Mouse (Mus musculus) liver, embryonic 16.5 days (tissue): ENCODE results near the gene Ahcyl2. TPM values are rescaled to one million over a fixed set of nuclear protein-coding genes. Genes with fewer than 3 reads are reported as not detected.

Experiments
- ATAC-seq: fragments of 200-750 bp; cut with Nextera tagmentation; 2 replicates; pipeline ENCODE4 v1.8.0; 2017; ENCODE audit warnings: low read depth, mild to moderate bottlenecking, moderate number of reproducible peaks, moderate library complexity
- H3K27ac ChIP-seq: fragments of 300-500 bp; sonication (generic); 2 replicates; pipeline ENCODE4 v1.5.1; 2014; ENCODE audit warnings: mild to moderate bottlenecking, low read length
- H3K27me3 ChIP-seq: fragments of 300-500 bp; sonication (generic); 2 replicates; pipeline ENCODE4 v1.6.1; 2014; ENCODE audit warnings: low read depth, low read length, mixed read lengths; ENCODE audit not compliant: control insufficient read depth, insufficient read depth
- H3K36me3 ChIP-seq: fragments of 300-500 bp; sonication (generic); 2 replicates; pipeline ENCODE4 v1.6.1; 2014; ENCODE audit warnings: mild to moderate bottlenecking; ENCODE audit not compliant: control insufficient read depth, insufficient read depth
- H3K4me1 ChIP-seq: fragments of 300-500 bp; sonication (generic); 2 replicates; pipeline ENCODE4 v1.6.1; 2014; ENCODE audit warnings: low read depth, low read length, mixed read lengths; ENCODE audit not compliant: control insufficient read depth
- H3K4me2 ChIP-seq: fragments of 300-500 bp; sonication (generic); 2 replicates; pipeline ENCODE4 v1.6.1; 2014; ENCODE audit warnings: low read depth, low read length, mixed read lengths
- H3K4me3 ChIP-seq: fragments of 300-500 bp; sonication (generic); 2 replicates; pipeline ENCODE4 v1.5.1; 2014; ENCODE audit warnings: low read depth, mild to moderate bottlenecking, low read length
- H3K9ac ChIP-seq: fragments of 300-500 bp; sonication (generic); 2 replicates; pipeline ENCODE4 v1.6.1; 2014; ENCODE audit warnings: low read depth, low read length
- H3K9me3 ChIP-seq: fragments of 300-500 bp; sonication (generic); replicated peaks from 2 replicates; pipeline ENCODE4 v1.6.1; 2016; ENCODE audit warnings: low read length; ENCODE audit not compliant: control insufficient read depth
- WGBS: fragments of 180-500 bp; shearing (Covaris S2); extraction: QIAGEN DNeasy Blood & Tissue Kit; methylation state at CpG from one replicate; pipeline ENCODE4 v1.1.7; 2014; ENCODE audit not compliant: insufficient replicate concordance; 5-methylcytosine and 5-hydroxymethylcytosine counted together
- polyA plus RNA-seq: library from polyadenylated mRNA; unstranded; fragments of >200 nt; fragmentation: Nextera tagmentation; extraction: Ambion mirVana; gene quantifications from 2 replicates; pipeline ENCODE4 v1.2.1, GENCODE M21; 2015

The Ahcyl2 gene
- polyA plus RNA-seq, 1 experiment from 2014 or later: 4.4 TPM

- Histone ChIP-seq H3K9ac (no peak overlapping the region), H3K27ac (no peak overlapping the region), H3K4me1 (no peaks in the 10 kb centered on the region), H3K9me3 (no peaks in the 10 kb centered on the region), H3K4me3 (no peak overlapping the region), H3K27me3 (no peaks in the 10 kb centered on the region), H3K4me2 (no peak overlapping the region), H3K36me3 (no peaks in the 10 kb centered on the region)
- no peak for ATAC-seq
- 73% methylated on average over 4 of the region's 4 CpGs for WGBS
These were observed 64.5 kb downstream of the Ahcyl2 start for GRCm38 (mm10) chr6:29832356-29832755.

- WGBS: 79% methylated on average over 4 of the region's 4 CpGs
These were observed 65.3 kb downstream of the Ahcyl2 start for GRCm38 (mm10) chr6:29833117-29833516.

GRCm38 (mm10) chr6:29833568-29834255, 65.9 kb downstream of the Ahcyl2 start:
- Histone ChIP-seq H3K4me1 (no peaks in the 10 kb centered on the region), H3K9me3 (no peaks in the 10 kb centered on the region), H3K27me3 (no peaks in the 10 kb centered on the region), H3K9ac (no peak overlapping the region), H3K27ac (no peak overlapping the region), H3K4me2 (no peak overlapping the region), H3K4me3 (no peak overlapping the region), H3K36me3 (no peaks in the 10 kb centered on the region)
- 50% methylated on average over 4 of the region's 4 CpGs for WGBS
- no peak for ATAC-seq

More at GRCm38 (mm10) chr6:29833117-29833516, 65.3 kb downstream of the Ahcyl2 start:
- Histone ChIP-seq H3K36me3 (no peaks in the 10 kb centered on the region), H3K9me3 (no peaks in the 10 kb centered on the region), H3K4me1 (no peaks in the 10 kb centered on the region), H3K27ac (no peak overlapping the region), H3K4me2 (no peak overlapping the region), H3K27me3 (no peaks in the 10 kb centered on the region), H3K9ac (no peak overlapping the region), H3K4me3 (no peak overlapping the region)
- no peak for ATAC-seq

- Histone ChIP-seq H3K4me1 (no peaks in the 10 kb centered on the region), H3K36me3 (no peaks in the 10 kb centered on the region), H3K9me3 (no peaks in the 10 kb centered on the region), H3K4me2 (no peak overlapping the region), H3K27ac (no peak overlapping the region), H3K4me3 (no peak overlapping the region), H3K9ac (no peak overlapping the region), H3K27me3 (no peaks in the 10 kb centered on the region)
- 72% methylated on average over 3 of the region's 3 CpGs for WGBS
- ATAC-seq: no peak
These were observed 67.8 kb downstream of the Ahcyl2 start for GRCm38 (mm10) chr6:29835543-29836177.

- Histone ChIP-seq H3K4me2 (no peak overlapping the region), H3K27me3 (no peaks in the 10 kb centered on the region), H3K9ac (no peak overlapping the region), H3K4me3 (no peak overlapping the region), H3K27ac (no peak overlapping the region), H3K4me1 (no peaks in the 10 kb centered on the region), H3K9me3 (no peaks in the 10 kb centered on the region), H3K36me3 (no peaks in the 10 kb centered on the region)
- no peak for ATAC-seq
- WGBS: 72% methylated on average over 2 of the region's 2 CpGs
These were observed 69.8 kb downstream of the Ahcyl2 start for GRCm38 (mm10) chr6:29837579-29837978.

- H3K27me3 ChIP-seq: no peaks in the 10 kb centered on the region
- H3K9me3 ChIP-seq: no peaks in the 10 kb centered on the region
- ATAC-seq: no peak
- H3K27ac ChIP-seq: no peak overlapping the region
- H3K9ac ChIP-seq: no peak overlapping the region
- H3K36me3 ChIP-seq: no peaks in the 10 kb centered on the region
- no peak overlapping the region for H3K4me2 ChIP-seq
- H3K4me3 ChIP-seq: no peak overlapping the region
- H3K4me1 ChIP-seq: no peaks in the 10 kb centered on the region
- WGBS: 72% methylated on average over 3 of the region's 3 CpGs
These were observed 70.7 kb downstream of the Ahcyl2 start for GRCm38 (mm10) chr6:29838531-29838930.

GRCm38 (mm10) chr6:29840008-29840407, 72.2 kb downstream of the Ahcyl2 start:
- H3K9ac ChIP-seq: no peak overlapping the region
- no peaks in the 10 kb centered on the region for H3K9me3 ChIP-seq
- H3K27me3 ChIP-seq: no peaks in the 10 kb centered on the region
- H3K4me1 ChIP-seq: no peaks in the 10 kb centered on the region
- ATAC-seq: no peak
- H3K4me2 ChIP-seq: no peak overlapping the region
- H3K36me3 ChIP-seq: no peaks in the 10 kb centered on the region
- no peak overlapping the region for H3K27ac ChIP-seq
- H3K4me3 ChIP-seq: no peak overlapping the region
- WGBS: 77% methylated on average over 1 of the region's 1 CpGs

- H3K27me3 ChIP-seq: no peaks in the 10 kb centered on the region
- WGBS: 74% methylated on average over 2 of the region's 2 CpGs
- no peaks in the 10 kb centered on the region for H3K36me3 ChIP-seq
- H3K4me3 ChIP-seq: no peak overlapping the region
- H3K9ac ChIP-seq: no peak overlapping the region
- H3K4me2 ChIP-seq: no peak overlapping the region
- H3K4me1 ChIP-seq: no peaks in the 10 kb centered on the region
- no peak overlapping the region for H3K27ac ChIP-seq
- no peaks in the 10 kb centered on the region for H3K9me3 ChIP-seq
- no peak for ATAC-seq
These were observed 73.7 kb downstream of the Ahcyl2 start for GRCm38 (mm10) chr6:29841461-29841860.

GRCm38 (mm10) chr6:29847643-29848166, 79.9 kb downstream of the Ahcyl2 start:
- Histone ChIP-seq H3K4me2 (no peak overlapping the region), H3K4me3 (no peak overlapping the region), H3K27me3 (no peaks in the 10 kb centered on the region), H3K36me3 (no peaks in the 10 kb centered on the region), H3K9me3 (no peaks in the 10 kb centered on the region), H3K27ac (no peak overlapping the region), H3K4me1 (no peaks in the 10 kb centered on the region; the same call in 1 of the 2 replicates), H3K9ac (no peak overlapping the region)
- 52% methylated on average over 5 of the region's 5 CpGs for WGBS
- ATAC-seq: no peak
